Mouse (Mus musculus) spleen, adult 2 months (tissue): ENCODE results near the gene Ppp1r21.

Experiments
- CTCF ChIP-seq: fragments of 200-500 bp; IDR thresholded peaks from 2 replicates; pipeline ENCODE4 v1.5.1; 2011; ENCODE audit warnings: mild to moderate bottlenecking, inconsistent platforms; ENCODE audit not compliant: insufficient read depth, insufficient read length, insufficient replicate concordance; ENCODE audit errors: extremely low read depth
- POLR2A ChIP-seq: fragments of 200-500 bp; IDR thresholded peaks from 2 replicates; pipeline ENCODE4 v1.6.1; 2011; ENCODE audit warnings: low read depth, low read length, inconsistent platforms

GRCm38 (mm10) chr17:88636076-88636475, 106.2 kb downstream of the Ppp1r21 start:
- TF ChIP-seq CTCF, result no peak
- no peak for TF ChIP-seq POLR2A
